Mouse (Mus musculus): ENCODE measurements around the gene Tnfrsf8.

DNA sequence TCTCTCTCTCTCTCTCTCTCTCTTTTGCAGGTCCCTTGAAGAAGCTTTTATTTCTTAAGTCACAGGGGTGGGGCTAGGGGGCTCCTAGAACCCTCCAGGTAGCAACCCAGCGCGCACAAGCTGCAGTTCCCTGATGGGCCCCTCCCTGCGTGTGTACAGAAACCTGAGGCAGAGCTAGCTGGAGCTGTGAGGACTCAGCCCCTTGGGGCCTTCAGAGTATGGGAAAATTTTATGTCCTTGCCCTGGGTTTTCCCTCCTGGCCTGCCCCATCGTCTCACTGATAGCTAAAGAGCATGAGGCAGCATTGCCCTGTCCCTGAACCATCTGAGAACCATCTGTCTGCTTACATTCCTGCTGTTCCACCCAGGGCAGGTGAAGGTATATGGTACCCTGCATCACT lies 8.5 kb downstream of the Tnfrsf8 start:
- TF ChIP-seq EP300 (IDR thresholded peaks at IDR 0.05; ENCODE audit: low read depth) = no peak
- no peak for TF ChIP-seq CTCF (IDR thresholded peaks at IDR 0.05; ENCODE audit: low read depth)
